Mouse (Mus musculus): ENCODE data around the gene Vat1l. TPM values are rescaled to one million over a fixed set of nuclear protein-coding genes. Genes with fewer than 3 reads are reported as not detected.

Gene Vat1l
- total and polyA plus RNA-seq, 2 experiments = not detected

- DNase-seq (ENCODE audit: extremely low read depth, low read depth, low spot score) = no peak
- Histone ChIP-seq H3K4me1 (ENCODE audit: control insufficient read depth, insufficient read depth, low read length) (no peaks in the 10 kb centered on the region), H3K27ac (replicated peaks; ENCODE audit: insufficient read depth, low read depth, low read length) (no peak overlapping the region), H3K4me3 (ENCODE audit: insufficient read depth, low read depth, low read length) (no peak overlapping the region), H3K27me3 (ENCODE audit: control insufficient read depth, insufficient read depth, low read length) (no peaks in the 10 kb centered on the region), H3K9ac (ENCODE audit: low read depth, low read length) (no peak overlapping the region), H3K79me2 (ENCODE audit: control insufficient read depth, insufficient read depth, low read length) (no peaks in the 10 kb centered on the region), H3K36me3 (ENCODE audit: control insufficient read depth, insufficient read depth, low read length) (no peaks in the 10 kb centered on the region)
- 85% methylated on average over 8 of the region's 8 CpGs for WGBS
- no peak for TF ChIP-seq CTCF (IDR thresholded peaks at IDR 0.05; ENCODE audit: low read depth, low read length)
- TF ChIP-seq POLR2A (IDR thresholded peaks at IDR 0.05; ENCODE audit: extremely low read depth, insufficient read depth, low read length) = no peak
Measured at GRCm38 (mm10) chr8:114274558-114274957, 69.1 kb downstream of the Vat1l start.

DNA sequence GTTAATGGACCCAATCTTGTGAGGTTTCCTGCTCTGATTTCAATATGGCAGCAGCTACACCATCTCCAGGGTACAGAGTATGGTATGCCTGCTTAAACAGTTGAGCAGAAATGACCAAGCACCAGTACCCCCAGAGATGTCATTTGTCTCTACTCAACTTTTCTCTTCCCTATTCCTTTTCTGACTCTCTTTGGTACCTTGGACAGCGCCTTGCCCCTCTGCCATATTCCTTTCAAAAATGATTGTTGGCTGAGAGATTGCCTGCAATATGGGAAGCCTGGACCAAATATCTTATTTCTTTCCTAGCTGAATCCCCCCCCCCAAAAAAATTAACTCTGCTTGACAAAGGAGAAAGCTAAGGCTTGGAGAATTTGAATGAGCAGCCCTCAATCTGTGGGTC is 75.7 kb downstream of the Vat1l start:
- no peaks in the 10 kb centered on the region for H3K36me3 ChIP-seq (ENCODE audit: control insufficient read depth, insufficient read depth, low read length)
- H3K9ac ChIP-seq (ENCODE audit: low read depth, low read length) = no peak overlapping the region
- no peaks in the 10 kb centered on the region for H3K79me2 ChIP-seq (ENCODE audit: control insufficient read depth, insufficient read depth, low read length)
- no peak overlapping the region for H3K4me3 ChIP-seq (ENCODE audit: insufficient read depth, low read depth, low read length)
- DNase-seq (ENCODE audit: extremely low read depth, low read depth, low spot score) = no peak
- no peaks in the 10 kb centered on the region for H3K4me1 ChIP-seq (ENCODE audit: control insufficient read depth, insufficient read depth, low read length)
- TF ChIP-seq POLR2A (IDR thresholded peaks at IDR 0.05; ENCODE audit: extremely low read depth, insufficient read depth, low read length) = no peak
- TF ChIP-seq CTCF (IDR thresholded peaks at IDR 0.05; ENCODE audit: low read depth, low read length) = no peak
- H3K27ac ChIP-seq (replicated peaks; ENCODE audit: insufficient read depth, low read depth, low read length) = no peak overlapping the region
- no peaks in the 10 kb centered on the region for H3K27me3 ChIP-seq (ENCODE audit: control insufficient read depth, insufficient read depth, low read length)
- WGBS = 59% methylated on average over 1 of the region's 1 CpGs

DNA sequence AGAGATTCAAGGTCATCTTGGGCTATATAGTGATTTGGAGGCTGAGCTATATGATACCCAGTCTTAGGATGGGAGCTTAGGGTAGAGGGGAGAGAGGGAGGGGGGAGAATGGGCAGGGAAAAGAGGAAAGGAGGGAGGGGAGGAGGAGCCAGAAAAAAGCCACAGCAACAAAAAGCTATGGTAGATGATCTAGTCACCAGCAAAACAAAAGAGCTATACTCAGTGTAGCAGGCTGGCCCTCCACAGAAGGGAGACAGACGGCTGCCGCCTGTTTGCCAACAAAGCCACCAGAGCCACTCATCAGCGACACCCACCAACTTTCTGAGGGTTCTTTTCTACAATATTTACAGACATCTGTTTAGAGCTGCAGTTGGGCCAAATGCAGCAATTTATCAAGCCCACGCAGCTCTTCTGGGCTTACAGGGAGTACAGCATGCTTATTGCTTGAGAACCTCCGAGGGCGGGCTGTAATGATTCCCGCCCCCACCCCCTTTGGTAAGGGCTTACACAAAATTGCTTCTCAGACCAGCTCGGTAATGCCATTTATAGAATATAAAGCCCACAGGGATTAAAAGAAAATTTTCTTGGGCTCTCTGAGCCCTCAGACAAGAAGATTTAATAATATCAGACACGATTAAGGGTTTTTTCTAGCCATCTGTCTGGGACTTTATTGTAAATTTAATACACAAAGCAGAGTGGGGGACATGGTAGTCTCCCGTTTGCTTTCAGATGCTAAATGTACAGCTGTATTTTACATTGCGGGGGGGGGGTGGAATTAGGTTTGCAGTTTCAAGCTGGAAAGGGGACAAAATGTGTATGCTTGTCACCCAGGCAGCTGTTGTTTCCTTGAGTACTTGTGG is 89.7 kb downstream of the Vat1l start:
- WGBS = 83% methylated on average over 11 of the region's 11 CpGs

DNA sequence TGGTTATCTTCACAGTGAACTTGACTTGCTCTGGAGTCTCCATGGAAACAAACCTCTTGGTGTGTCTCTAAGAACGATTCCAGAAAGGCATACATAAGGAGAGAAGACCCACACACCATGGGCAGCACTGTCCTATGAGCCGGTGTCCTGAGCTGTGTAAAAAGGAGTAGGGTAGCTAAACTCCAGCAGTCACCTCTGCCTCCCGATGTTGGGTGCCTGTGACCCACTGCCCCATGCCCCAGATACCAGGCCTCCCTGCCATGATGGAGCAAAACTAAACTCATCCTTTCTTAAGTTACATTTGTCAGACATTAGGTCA is 90.3 kb downstream of the Vat1l start:
- Histone ChIP-seq H3K4me1 (ENCODE audit: control insufficient read depth, insufficient read depth, low read length) (no peaks in the 10 kb centered on the region), H3K27ac (replicated peaks; ENCODE audit: insufficient read depth, low read depth, low read length) (no peak overlapping the region), H3K27me3 (ENCODE audit: control insufficient read depth, insufficient read depth, low read length) (no peaks in the 10 kb centered on the region), H3K79me2 (ENCODE audit: control insufficient read depth, insufficient read depth, low read length) (no peaks in the 10 kb centered on the region), H3K9ac (ENCODE audit: low read depth, low read length) (no peak overlapping the region), H3K4me3 (ENCODE audit: insufficient read depth, low read depth, low read length) (no peak overlapping the region), H3K36me3 (ENCODE audit: control insufficient read depth, insufficient read depth, low read length) (no peaks in the 10 kb centered on the region)
- WGBS = 85% methylated on average over 3 of the region's 3 CpGs
- TF ChIP-seq POLR2A (IDR thresholded peaks at IDR 0.05; ENCODE audit: extremely low read depth, insufficient read depth, low read length) (no peak), CTCF (IDR thresholded peaks at IDR 0.05; ENCODE audit: low read depth, low read length) (no peak)
- no peak for DNase-seq (ENCODE audit: extremely low read depth, low read depth, low spot score)

More for the DNA sequence above, 89.7 kb downstream of the Vat1l start:
- no peaks in the 10 kb centered on the region for H3K36me3 ChIP-seq (ENCODE audit: control insufficient read depth, insufficient read depth, low read length)
- H3K4me1 ChIP-seq (ENCODE audit: control insufficient read depth, insufficient read depth, low read length) = no peaks in the 10 kb centered on the region
- TF ChIP-seq CTCF (IDR thresholded peaks at IDR 0.05; ENCODE audit: low read depth, low read length) (no peak), POLR2A (IDR thresholded peaks at IDR 0.05; ENCODE audit: extremely low read depth, insufficient read depth, low read length) (no peak)
- H3K27me3 ChIP-seq (ENCODE audit: control insufficient read depth, insufficient read depth, low read length) = no peaks in the 10 kb centered on the region
- H3K4me3 ChIP-seq (ENCODE audit: insufficient read depth, low read depth, low read length) = no peak overlapping the region
- no peaks in the 10 kb centered on the region for H3K79me2 ChIP-seq (ENCODE audit: control insufficient read depth, insufficient read depth, low read length)
- no peak for DNase-seq (ENCODE audit: extremely low read depth, low read depth, low spot score)
- H3K9ac ChIP-seq (ENCODE audit: low read depth, low read length) = no peak overlapping the region
- H3K27ac ChIP-seq (replicated peaks; ENCODE audit: insufficient read depth, low read depth, low read length) = no peak overlapping the region

- WGBS = 67% methylated on average over 2 of the region's 2 CpGs
- no peak overlapping the region for H3K4me3 ChIP-seq (ENCODE audit: insufficient read depth, low read depth, low read length)
- no peaks in the 10 kb centered on the region for H3K4me1 ChIP-seq (ENCODE audit: control insufficient read depth, insufficient read depth, low read length)
- H3K27me3 ChIP-seq (ENCODE audit: control insufficient read depth, insufficient read depth, low read length) = no peaks in the 10 kb centered on the region
- TF ChIP-seq CTCF (IDR thresholded peaks at IDR 0.05; ENCODE audit: low read depth, low read length) (no peak), POLR2A (IDR thresholded peaks at IDR 0.05; ENCODE audit: extremely low read depth, insufficient read depth, low read length) (no peak)
- no peaks in the 10 kb centered on the region for H3K79me2 ChIP-seq (ENCODE audit: control insufficient read depth, insufficient read depth, low read length)
- H3K9ac ChIP-seq (ENCODE audit: low read depth, low read length) = no peak overlapping the region
- H3K36me3 ChIP-seq (ENCODE audit: control insufficient read depth, insufficient read depth, low read length) = no peaks in the 10 kb centered on the region
- DNase-seq (ENCODE audit: extremely low read depth, low read depth, low spot score) = no peak
- H3K27ac ChIP-seq (replicated peaks; ENCODE audit: insufficient read depth, low read depth, low read length) = no peak overlapping the region
Measured at GRCm38 (mm10) chr8:114298253-114298652, 92.8 kb downstream of the Vat1l start.

GRCm38 (mm10) chr8:114300072-114300471 is 94.7 kb downstream of the Vat1l start:
- no peaks in the 10 kb centered on the region for H3K4me1 ChIP-seq (ENCODE audit: control insufficient read depth, insufficient read depth, low read length)
- no peak for DNase-seq (ENCODE audit: extremely low read depth, low read depth, low spot score)
- no peaks in the 10 kb centered on the region for H3K27me3 ChIP-seq (ENCODE audit: control insufficient read depth, insufficient read depth, low read length)
- WGBS = 64% methylated on average over 7 of the region's 7 CpGs
- no peak overlapping the region for H3K27ac ChIP-seq (replicated peaks; ENCODE audit: insufficient read depth, low read depth, low read length)
- H3K4me3 ChIP-seq (ENCODE audit: insufficient read depth, low read depth, low read length) = no peak overlapping the region
- no peak overlapping the region for H3K9ac ChIP-seq (ENCODE audit: low read depth, low read length)
- no peaks in the 10 kb centered on the region for H3K36me3 ChIP-seq (ENCODE audit: control insufficient read depth, insufficient read depth, low read length)
- no peaks in the 10 kb centered on the region for H3K79me2 ChIP-seq (ENCODE audit: control insufficient read depth, insufficient read depth, low read length)
- TF ChIP-seq POLR2A (IDR thresholded peaks at IDR 0.05; ENCODE audit: extremely low read depth, insufficient read depth, low read length) (no peak), CTCF (IDR thresholded peaks at IDR 0.05; ENCODE audit: low read depth, low read length) (no peak)

All from liver, adult 2 months (tissue).